Mouse (Mus musculus): ENCODE measurements around the gene Myo6.

Gene Myo6

GRCm38 (mm10) chr9:80181692-80182091 lies 16.9 kb downstream of the Myo6 start:
- no peak for DNase-seq (ENCODE audit: low spot score in 2 of 2)

GRCm38 (mm10) chr9:80184138-80184537 lies 19.3 kb downstream of the Myo6 start:
- no peak for DNase-seq (ENCODE audit: low spot score in 2 of 2)

DNA sequence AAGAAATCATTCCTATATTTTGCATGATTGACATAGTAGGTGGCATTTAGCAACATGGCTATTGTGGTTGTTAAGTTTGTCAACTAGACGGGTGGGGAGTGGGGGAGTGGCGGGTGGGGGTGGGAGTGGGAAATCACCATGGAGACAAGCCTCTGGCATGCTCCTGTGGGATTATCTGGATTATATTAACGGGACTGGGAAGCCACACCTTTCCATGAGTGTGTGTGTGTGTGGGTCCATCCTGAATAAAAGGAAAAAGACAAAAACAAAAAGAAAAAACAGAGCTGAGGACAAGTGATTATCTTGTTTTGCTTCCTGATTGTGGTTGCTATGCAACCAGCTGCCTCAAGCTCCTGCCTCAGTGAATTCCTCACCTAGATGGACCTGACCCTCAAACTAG lies 20.9 kb downstream of the Myo6 start:
- DNase-seq (ENCODE audit: low spot score in 2 of 2): no peak

- no peak for DNase-seq (ENCODE audit: low spot score in 2 of 2)
These were observed 21.9 kb downstream of the Myo6 start for GRCm38 (mm10) chr9:80186693-80187092.

DNA sequence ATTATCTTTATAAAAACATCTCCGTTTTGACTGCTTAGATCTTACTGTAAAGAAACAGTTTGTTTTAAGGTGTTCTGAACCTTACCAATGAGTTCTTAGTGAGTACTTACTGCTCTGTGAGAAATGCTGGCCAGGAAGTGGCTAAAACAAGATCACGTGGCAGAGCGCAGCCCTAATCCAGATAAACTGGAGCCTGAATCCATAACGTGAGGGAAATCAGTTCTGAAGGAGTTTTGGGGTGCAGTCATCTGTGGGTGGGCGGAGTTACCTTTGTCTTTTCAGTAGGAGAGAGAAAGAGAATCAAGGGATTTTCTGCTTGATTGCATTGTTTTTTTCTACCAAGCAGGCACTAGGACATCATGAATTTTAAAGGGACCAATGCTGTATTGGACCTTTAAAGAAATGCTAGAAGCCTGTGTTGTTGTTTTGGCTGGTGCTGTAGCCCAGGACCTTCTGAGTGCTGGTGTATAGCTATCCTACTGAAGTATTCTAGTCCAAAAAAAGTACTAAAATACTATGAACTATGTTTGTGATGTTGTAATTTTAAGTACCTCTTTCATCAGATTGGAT lies 23.6 kb downstream of the Myo6 start:
- no peak for DNase-seq (ENCODE audit: low spot score in 2 of 2)

- DNase-seq (ENCODE audit: low spot score in 2 of 2): no peak
These were observed 26.4 kb downstream of the Myo6 start for GRCm38 (mm10) chr9:80191240-80191639.

DNA sequence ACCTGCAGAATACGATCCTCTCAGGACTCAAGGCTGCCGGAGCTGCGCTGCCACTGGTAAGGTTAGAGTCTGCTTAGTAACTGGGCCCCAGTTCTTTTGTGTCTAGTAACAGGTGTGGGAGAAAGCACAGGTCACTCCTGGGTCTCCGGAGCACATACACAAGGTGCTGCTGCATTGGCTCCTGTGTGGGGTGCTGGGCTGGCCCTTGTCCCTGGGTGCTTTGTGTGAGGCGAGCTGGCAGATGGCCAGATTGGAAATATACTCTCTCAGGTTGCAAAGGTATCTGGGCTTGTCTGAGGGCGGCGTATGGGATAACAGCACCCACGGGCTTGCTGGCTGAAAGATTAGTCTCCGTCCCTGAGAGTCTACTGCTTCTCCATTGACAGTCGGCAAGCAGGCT lies 27.5 kb downstream of the Myo6 start:
- no peak for DNase-seq (ENCODE audit: low spot score in 2 of 2)

DNA sequence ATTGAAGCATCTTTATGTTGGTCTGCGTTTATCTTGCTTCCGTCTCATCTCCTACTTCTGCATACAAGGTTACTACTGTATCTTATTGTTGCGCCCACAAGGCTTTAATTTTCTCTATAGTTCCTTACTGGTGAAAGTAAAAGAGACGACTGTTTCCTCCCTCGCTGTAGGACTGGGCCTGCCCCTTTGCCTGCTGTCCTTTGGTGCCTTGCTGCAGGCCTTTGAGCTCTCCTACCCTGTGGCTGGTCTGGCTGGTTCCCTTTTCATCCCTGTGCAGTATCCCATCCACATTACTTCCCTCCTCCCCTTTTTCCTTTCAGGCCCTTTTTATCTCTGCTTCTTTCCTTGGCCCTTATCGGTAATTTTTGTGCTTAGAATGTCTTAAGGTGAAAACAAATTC lies 29.6 kb downstream of the Myo6 start:
- DNase-seq (ENCODE audit: low spot score in 2 of 2): no peak

DNA sequence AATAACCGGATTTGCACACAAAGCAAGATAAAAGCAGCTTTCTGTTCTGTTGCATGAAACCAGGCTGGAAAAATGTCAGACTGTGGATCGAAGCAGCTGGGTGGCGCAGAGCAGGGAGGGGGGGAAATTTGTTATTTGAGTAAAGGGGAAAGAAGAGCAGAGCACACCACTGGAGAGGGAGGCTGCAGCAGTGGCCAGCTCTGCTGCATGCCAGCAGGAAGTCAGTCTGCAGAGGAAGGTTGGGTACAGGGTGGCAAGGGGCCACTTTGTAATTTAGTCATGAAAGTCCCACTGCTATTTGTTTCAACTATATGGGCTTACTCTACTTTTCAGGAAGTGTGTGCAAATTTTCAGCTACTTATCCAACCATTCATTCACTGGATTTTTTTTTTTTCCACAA lies 31.3 kb downstream of the Myo6 start:
- DNase-seq (ENCODE audit: low spot score in 2 of 2): no peak

- no peak for DNase-seq (ENCODE audit: low spot score in 2 of 2)
These were observed 32.4 kb downstream of the Myo6 start for GRCm38 (mm10) chr9:80197233-80197632.

DNA sequence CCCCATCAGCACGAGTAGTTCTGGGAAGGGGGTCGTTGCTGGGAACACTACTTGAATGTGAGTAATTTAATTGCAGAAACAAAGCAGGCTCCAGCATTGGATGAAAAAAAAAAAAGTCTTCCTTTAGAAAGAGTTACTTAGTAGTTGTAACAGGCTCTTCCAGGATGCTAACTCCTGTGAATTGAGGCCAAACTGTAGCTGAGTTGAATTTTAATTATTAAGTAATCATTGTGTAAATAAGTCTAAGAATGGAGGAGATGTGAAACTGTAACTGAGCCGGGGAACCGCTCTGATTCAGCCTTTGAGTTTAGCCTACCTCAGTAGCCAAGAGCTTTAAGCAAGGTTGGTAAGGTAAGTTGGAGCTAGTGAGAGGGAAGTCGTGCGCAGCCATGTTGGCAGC lies 36.0 kb downstream of the Myo6 start:
- DNase-seq (ENCODE audit: low spot score in 2 of 2): no peak

- DNase-seq (ENCODE audit: low spot score in 2 of 2): peak in 1 of 2 experiments; percentile 29
These were observed 37.7 kb downstream of the Myo6 start for GRCm38 (mm10) chr9:80202374-80203060.

DNA sequence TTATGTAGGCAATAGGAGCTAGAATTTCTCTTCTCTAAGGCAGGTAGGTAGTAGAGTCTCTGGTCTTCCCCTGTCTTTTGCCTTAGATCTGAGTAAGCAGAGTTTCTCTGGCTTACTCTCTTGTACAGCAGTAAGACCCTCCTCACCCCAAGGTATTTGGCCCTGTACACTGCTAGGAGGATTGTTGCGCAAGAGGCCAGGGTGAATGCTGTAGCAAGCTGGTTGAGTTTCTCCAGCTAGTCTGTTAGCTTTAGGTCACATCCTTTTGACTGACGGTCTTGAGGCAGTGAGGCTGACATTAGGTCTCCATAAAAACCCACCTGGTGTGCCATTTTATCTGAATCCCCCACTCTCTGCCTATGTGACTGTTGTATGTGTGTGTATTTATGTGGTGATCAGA lies 43.9 kb downstream of the Myo6 start:
- DNase-seq (ENCODE audit: low spot score in 2 of 2): no peak

- DNase-seq (ENCODE audit: low spot score in 2 of 2): no peak
These were observed 44.6 kb downstream of the Myo6 start for GRCm38 (mm10) chr9:80209459-80209858.

DNA sequence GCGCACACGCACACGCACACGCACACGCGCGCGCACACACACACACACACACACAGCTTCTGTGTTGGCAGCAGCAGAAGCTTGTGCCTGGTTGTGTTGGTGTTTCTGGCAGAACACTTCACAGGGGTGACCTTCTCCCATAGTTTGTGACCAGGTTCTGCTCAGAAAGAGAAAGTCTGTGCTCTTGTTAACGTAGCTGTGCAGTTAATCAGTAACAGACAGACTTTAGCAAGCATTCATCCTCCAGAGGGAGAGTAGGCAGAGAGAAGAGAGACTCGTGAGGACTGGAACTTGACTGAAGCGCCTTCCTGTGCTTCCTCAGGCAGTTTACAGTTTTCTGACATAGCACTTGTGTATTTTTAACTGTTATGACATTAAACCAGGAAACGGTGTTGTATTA lies 45.3 kb downstream of the Myo6 start:
- no peak for DNase-seq (ENCODE audit: low spot score in 2 of 2)

DNA sequence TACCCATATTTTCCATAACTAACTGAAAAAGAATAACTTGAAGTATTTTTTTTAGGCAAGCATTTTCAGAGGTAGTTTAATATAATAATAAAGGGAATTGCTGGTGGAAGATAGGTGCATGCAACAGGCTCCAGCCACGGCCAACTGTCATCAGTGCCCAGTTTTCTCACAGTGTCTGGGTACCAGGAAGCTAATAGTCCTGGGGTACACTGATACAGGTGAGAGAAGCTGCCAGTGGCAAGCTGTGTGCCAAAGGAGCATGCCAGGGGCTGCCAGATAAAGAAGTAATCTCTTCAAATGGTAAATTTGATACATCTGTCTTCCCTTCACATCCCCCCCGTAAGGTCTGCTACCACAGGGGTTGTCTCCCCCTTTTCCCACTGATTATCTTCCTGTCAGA lies 48.6 kb downstream of the Myo6 start:
- no peak for DNase-seq (ENCODE audit: low spot score in 2 of 2)

DNA sequence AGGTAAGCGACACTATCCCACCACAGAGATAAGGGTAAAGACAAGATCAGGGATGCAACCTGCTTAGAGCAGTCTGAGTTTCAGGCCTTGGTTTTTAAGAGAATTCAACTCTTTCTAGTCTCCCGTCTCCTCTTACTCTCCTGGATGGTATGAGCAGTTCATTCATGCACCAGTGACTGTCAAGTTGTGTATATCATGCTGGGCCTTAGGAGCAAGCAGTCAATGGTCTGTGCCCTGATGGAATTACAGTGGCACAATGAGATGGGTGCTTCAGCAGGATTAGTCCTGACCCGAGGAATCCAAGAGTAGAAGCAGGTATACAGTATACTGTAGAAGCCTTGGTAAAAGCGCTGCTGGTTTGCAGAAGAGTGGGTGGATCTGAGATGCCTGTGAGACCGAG lies 50.7 kb downstream of the Myo6 start:
- DNase-seq (ENCODE audit: low spot score in 2 of 2): no peak

- DNase-seq (ENCODE audit: low spot score in 2 of 2): no peak
These were observed 52.1 kb downstream of the Myo6 start for GRCm38 (mm10) chr9:80216786-80217501.

DNA sequence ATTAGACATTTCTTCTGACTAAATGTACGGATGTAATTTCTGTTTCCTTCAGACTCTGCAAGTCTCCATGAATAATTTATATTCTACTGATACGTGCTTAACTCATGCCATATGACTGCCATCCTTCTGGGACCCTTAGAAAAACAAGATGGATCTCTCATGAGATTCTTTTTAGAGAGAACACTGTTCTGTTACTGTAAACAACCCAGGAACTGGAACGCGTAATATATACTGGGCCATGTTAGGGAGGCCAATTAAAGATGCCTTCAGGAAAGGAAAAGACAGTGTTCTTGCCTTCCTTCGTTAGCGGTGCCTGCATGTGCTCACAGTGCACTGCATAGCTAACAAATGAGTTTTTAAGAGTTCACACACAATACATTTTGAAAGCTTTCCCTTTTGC lies 53.9 kb downstream of the Myo6 start:
- DNase-seq (ENCODE audit: low spot score in 2 of 2): no peak

- DNase-seq (ENCODE audit: low spot score in 2 of 2): no peak
These were observed 59.3 kb downstream of the Myo6 start for GRCm38 (mm10) chr9:80223989-80224635.

DNA sequence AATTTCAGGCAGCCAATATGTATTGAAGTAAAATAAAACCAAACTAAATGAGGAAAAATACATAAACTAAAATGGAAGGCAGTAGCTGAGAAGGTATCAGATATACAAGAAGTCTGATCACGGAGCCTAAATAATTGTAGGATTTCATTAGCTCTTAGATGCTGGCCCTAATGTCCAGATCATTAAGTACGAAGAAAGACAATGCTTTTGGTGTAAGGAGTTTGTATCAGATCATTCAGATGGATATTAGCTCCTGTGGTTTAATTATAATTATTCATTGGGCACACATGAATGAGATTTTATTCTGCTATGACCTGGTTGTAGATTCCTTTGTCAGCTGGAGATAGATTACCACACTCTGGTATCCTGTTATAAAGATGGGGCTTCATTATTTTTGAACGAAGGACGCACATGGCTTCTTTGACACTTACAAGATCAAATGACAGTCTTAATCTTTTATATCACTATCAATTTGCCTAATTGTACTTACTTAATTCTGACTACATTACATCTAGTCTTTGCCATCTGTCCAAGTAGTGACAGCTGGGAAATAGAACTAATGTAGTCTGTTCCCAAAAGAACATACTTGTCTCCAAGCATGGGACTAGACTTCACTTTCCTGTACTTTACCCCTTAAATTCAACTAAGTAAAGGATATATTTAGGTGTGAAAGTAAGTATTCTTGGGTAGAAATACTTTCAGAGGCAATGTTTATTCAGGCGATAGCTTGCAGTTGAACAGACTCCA lies 61.9 kb downstream of the Myo6 start:
- no peak for DNase-seq (ENCODE audit: low spot score in 2 of 2)

- no peak for DNase-seq (ENCODE audit: low spot score in 2 of 2)
These were observed 69.1 kb downstream of the Myo6 start for GRCm38 (mm10) chr9:80233831-80234455.

All from cerebellum, postnatal 4 days (tissue).